Mouse (Mus musculus) kidney, postnatal 25 days (tissue): ENCODE results near the gene Pls3.

Experiments used
- DNase-seq, 2 experiments: peaks; one replicate each; pipeline ENCODE4 v3.0.0; 2021; ENCODE audit warnings: mixed read lengths in 2 of 2

The Pls3 gene

GRCm38 (mm10) chrX:75874332-75875291 lies at the start of gene Pls3:
TSS of gene Pls3 (minus strand) at chrX:75875182.
- DNase-seq: peak; percentile 92 to 96

- DNase-seq: no peak
Measured at GRCm38 (mm10) chrX:75895716-75896115, 20.7 kb upstream of the Pls3 start.

- no peak for DNase-seq
Measured at GRCm38 (mm10) chrX:75875566-75875965, 584 bp upstream of the Pls3 start.

GRCm38 (mm10) chrX:75873813-75874212 lies 1.2 kb downstream of the Pls3 start:
- peak; percentile 29 to 49 for DNase-seq

GRCm38 (mm10) chrX:75873253-75873652 lies 1.7 kb downstream of the Pls3 start:
- DNase-seq: no peak

GRCm38 (mm10) chrX:75871855-75872254 lies 3.1 kb downstream of the Pls3 start:
- no peak for DNase-seq

GRCm38 (mm10) chrX:75861715-75862114 lies 13.3 kb downstream of the Pls3 start:
- DNase-seq: no peak

- DNase-seq: no peak
Measured at GRCm38 (mm10) chrX:75854294-75854693, 20.7 kb downstream of the Pls3 start.

GRCm38 (mm10) chrX:75844290-75844689 lies 30.7 kb downstream of the Pls3 start:
- no peak for DNase-seq

GRCm38 (mm10) chrX:75842835-75843234 lies 32.1 kb downstream of the Pls3 start:
- no peak for DNase-seq

GRCm38 (mm10) chrX:75842120-75842519 lies 32.9 kb downstream of the Pls3 start:
- DNase-seq: no peak

- DNase-seq: no peak
Measured at GRCm38 (mm10) chrX:75840263-75840662, 34.7 kb downstream of the Pls3 start.

- no peak for DNase-seq
Measured at GRCm38 (mm10) chrX:75834836-75835235, 40.1 kb downstream of the Pls3 start.

GRCm38 (mm10) chrX:75834286-75834685 lies 40.7 kb downstream of the Pls3 start:
- no peak for DNase-seq

GRCm38 (mm10) chrX:75833006-75833641 lies 41.9 kb downstream of the Pls3 start:
- no peak for DNase-seq

- DNase-seq: no peak
Measured at GRCm38 (mm10) chrX:75829867-75830255, 45.1 kb downstream of the Pls3 start.

- no peak for DNase-seq
Measured at GRCm38 (mm10) chrX:75829240-75829866, 45.6 kb downstream of the Pls3 start.

GRCm38 (mm10) chrX:75818647-75819271 lies 56.2 kb downstream of the Pls3 start:
- DNase-seq: no peak

- DNase-seq: no peak
Measured at GRCm38 (mm10) chrX:75814958-75815357, 60.0 kb downstream of the Pls3 start.

- no peak for DNase-seq
Measured at GRCm38 (mm10) chrX:75814123-75814522, 60.9 kb downstream of the Pls3 start.

- peak in 1 of 2 experiments; percentile 56 for DNase-seq
Measured at GRCm38 (mm10) chrX:75796583-75796982, 78.4 kb downstream of the Pls3 start.

GRCm38 (mm10) chrX:75779796-75780195 lies 95.2 kb downstream of the Pls3 start:
- DNase-seq: no peak

GRCm38 (mm10) chrX:75777461-75777860 lies 97.5 kb downstream of the Pls3 start:
- no peak for DNase-seq
